Mouse (Mus musculus): ENCODE measurements around the gene Ppm1h.
A peak's percentile ranks its signal among the peaks of the same experiment; 100 is the strongest.

Ppm1h gene

DNA sequence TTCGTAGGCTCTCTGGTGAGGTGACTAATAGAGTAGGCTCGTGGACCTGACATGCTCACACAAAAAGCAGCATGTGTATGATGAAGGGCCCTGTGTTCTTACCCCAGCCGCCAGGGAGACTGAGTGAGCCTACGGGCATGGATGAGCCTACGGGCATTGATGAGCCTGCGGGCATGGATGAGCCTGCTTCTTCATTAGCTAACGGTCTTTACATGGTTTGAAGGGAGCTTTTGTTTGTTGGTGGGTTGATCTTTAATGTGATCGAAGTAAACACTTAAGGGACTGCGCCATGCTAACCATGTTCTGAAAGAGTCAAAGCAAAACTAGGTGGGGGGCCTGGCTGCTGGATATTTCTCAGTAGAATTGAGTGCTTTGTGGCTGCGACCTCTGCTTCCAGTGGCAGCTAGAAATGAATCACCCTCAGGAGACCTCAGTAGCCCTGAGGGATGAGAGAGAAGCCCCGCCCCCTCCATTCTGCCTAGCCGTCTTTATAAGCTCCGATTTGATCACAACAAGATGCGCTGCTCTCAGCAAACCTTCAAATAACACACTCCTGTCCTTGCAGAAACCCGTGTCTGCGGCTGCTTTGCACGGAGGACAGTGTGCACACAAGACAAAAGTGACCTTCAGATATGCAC is 183.9 kb downstream of the Ppm1h start:
- DNase-seq, result no peak

DNA sequence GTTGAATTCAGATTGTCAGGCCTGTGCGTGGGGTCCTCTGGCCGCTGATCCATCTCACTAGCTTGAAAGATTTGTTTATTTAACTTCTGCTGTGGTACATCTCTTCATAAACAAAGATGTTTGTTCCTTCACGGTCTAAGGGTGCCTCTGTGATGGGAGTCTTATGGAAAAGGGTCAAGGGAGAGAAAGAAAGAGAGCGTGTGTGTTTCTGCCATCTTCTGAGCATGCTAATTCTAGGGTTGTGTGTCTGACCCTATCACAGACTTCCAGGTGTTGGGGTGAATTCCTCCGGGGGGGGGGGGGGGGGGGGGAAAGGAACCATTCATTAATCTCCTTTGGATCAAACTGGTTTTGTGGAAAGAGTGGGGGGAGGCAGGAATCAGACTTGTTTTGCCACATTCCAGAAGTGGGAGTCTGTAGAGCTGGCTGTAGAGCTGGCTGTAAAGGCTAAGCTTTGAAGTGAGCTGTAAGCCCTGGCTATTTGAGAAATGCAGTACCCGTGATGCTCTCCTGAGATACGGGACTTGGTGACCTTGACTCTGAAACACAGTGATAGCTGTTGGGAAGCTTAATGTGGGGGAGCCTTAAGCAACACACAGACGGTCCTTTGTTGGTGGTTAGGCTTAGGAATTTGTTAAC is 191.4 kb downstream of the Ppm1h start:
- DNase-seq, result no peak

DNA sequence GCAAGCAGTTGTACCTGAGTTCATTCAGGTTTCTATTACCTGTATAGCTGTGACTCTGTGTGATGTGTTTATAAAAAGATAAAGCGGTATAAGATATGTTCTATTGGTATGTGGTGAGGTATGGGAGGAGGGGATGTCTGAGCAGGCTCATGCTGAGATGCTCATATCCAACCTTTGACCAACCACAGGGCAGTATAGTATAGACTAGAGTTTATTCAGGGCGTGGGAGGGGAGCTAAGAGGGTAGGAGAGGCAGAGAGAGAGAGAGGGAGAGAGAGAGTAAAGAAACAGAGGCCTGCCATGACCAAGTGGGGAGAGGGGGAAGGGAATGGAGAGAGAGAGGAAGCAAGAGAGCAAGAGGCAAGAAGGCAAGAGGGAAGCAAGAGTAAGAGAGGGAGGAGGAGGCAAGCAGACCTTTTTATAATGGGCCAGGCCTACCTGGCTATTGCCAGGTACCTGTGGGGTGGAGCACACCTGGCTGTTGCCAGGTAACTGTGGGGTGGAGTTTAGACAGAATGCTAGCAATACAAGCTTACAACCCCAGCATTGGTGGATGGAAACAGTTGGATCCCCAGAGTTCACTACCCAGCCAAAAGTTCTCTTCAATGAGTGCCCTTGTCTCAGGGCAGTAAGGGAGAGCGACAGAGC is 192.4 kb downstream of the Ppm1h start:
- no peak for DNase-seq

DNA sequence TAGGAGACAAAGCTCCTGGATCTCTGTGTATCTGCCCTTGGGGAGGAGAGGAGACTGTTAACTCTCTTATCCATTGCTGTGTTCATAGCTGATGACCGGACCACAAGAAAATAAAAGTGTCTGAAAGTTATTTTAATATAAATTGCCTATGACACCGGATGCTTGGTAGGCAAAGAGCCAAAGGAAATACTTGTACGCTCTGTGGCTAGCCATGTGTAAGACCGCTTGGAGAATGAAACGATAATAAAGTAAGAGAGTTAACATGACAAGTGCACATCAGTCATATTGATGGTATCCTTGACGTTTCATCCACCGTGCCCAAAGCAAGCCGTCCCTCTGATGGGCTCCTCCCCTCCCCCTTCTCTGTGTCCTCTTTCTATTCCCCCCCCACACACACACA is 194.2 kb downstream of the Ppm1h start:
- no peak for DNase-seq

DNA sequence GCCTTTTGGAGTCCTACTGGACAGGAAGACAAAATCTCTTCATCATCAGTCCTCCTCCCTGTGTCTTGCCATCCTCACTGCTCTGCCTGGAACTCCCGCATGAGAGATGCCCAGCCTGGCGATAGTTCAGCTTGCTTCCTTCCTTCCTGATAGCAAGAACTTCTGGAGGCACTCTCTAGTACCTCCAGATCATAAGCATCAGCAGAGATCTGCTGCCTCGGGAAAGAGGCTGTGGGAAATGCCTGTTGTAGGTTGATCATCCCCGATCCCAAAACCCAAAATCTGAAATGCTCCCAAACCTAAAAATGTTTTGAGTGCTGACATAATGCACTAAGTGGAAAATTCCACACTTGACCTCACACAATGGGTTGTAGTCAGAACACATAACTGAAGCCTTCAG is 198.4 kb downstream of the Ppm1h start:
- no peak for DNase-seq

DNA sequence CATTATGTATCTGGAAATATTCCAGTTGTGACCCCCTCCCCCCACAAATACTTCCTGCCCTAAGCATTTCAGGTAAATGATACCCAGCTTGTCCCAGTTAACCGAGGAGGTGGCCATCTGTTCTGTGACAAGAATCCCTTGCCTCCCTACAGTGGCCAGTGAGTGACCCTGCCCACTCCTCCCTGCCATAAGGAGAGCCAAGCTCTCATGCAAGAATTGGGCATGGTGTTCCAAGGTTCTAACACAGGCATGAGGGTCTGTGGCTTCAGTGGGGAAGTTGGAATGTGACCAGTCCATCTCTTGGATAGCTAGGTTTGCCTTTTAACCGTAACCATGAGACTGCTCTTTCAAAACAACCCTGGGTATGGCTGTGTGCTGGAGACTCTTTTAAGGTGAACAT is 198.9 kb downstream of the Ppm1h start:
- DNase-seq, result no peak

DNA sequence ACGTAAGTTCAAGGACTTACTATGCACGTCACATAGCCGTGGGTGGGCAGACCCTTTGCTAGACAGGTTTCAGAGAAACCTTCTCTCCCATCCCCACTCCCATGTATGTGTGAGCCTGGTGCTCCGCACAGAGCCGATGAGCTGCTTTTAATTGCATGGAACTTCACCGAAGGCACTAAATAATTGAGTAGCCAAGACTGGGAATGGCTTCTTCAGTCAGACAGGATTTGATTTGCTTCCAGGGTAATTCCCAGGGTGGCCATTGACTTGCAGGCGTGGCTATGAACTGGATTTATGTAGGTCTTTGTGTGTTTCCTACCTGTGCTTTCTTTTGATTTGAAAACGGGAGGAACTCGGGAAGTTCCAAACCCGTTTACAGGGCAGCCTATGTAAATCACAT is 202.9 kb downstream of the Ppm1h start:
- no peak for DNase-seq

DNA sequence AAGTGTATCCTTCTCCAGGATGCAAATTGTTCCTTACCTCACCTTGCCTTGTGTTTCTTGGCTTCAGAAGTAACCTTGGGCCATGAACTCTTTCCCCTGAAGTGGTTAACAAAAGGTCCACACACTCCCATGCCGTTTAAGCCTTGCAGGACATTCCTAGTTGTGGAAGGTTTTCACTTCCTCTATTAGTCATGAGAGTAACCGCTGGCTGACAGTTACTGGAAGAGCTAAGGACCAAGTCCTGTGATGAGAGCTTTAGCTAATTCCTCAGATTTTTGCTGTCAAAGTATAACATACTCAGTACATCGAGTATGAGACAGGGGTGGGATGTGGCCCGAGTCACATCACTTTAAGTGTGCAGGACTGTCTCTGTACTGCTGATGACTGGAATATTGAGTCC is 204.1 kb downstream of the Ppm1h start:
- no peak for DNase-seq

DNA sequence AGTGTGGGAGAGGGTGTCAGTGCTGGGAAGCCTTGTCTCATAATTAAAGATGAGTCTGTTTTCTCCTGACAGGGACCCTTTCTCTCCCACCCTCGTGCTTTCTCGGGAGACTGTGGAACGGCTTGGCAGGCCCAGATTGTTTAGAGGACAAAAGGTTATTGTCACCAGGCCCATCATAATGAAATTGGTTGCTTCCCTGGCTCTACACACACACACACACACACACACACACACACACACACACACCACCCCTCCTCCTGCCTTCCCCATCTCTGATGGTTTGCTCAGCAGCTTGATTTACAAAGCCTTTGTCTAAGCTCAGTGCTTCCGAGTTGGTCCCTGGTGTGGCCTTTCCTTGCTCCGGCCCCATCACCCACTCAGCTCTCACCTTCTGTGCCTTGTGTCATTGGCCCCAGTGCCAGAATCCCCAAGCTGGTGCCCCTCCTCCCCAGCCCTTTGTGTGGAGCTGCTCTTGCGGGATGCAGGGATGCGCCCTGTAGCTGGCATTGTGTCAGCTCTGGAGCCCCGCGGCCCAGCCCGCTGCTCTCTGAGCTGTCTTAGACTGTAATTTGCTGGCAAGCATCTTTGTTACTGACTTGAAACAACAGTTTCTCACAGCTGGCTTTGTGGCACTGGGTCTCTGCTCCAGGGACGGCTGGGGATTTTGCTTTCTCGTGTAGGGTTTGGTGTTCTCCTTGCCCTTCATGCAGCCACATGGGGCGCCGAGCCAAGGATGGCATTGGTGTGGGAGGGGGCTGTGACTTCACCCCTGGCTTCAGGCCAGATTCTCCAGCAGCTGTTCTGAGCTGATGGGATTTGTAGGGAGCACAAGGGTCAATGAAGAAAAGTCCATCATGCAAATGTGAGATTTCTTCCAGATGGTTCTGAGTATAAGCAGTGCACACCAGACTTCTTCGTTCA is 205.5 kb downstream of the Ppm1h start:
- DNase-seq, result peak; percentile 70

DNA sequence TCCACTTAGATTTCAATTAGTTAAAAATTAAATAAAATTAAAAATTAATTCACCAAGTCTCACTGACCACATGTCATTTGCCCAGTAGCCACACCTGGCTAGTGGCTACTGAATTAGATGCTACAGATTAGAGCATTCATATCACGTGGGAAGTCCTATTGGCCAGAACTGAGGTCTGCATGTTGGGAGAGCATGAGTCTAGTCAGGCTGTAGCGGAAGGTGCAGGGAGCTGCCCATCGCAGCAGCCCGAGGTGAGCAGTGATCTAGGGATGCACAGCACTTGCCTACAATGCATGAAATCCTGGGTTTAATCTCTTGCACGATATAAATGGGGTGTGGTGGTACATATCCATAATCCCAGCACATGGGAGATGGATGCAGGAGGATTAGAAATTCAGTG is 206.7 kb downstream of the Ppm1h start:
- no peak for DNase-seq

DNA sequence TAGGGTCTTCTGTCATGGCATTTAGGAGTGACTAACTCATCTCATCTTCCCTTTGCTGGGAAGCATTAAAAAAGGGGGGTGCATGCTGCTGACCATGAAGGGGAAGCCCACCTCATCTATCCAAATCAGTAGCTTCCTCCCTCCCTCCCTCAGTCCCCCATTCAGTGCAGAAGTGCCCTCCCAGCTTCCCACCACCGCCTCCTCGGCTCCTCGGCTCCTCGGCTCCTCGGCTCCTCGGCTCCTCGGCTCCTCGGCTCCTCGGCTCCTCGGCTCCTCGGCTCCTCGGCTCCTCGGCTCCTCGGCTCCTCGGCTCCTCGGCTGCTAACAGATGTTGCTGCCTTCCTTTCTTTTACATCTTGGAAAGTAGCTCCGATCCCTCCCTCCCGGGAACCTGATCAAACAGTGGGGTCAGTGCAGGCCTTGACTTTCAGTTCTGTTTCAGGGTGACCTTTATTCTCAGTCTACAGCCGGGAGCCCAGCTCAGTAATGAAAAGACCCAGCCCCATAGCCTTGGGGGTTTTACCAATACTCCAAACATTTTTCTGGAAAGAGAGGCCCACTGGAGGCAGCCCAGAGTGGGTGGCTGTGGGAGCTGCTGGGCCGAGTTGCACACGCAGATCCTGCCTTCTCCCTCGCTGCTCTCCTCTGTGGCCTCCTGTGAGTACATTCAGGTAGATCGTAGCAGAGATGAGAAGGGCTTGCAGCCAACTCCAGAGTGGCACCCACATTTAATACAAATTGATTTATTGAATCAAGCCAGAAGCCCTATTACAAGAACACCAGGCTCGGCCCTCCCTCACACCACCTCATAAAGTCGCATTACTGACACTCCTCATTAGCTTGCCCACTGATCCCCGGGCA is 207.7 kb downstream of the Ppm1h start:
- DNase-seq, result peak; percentile 43

DNA sequence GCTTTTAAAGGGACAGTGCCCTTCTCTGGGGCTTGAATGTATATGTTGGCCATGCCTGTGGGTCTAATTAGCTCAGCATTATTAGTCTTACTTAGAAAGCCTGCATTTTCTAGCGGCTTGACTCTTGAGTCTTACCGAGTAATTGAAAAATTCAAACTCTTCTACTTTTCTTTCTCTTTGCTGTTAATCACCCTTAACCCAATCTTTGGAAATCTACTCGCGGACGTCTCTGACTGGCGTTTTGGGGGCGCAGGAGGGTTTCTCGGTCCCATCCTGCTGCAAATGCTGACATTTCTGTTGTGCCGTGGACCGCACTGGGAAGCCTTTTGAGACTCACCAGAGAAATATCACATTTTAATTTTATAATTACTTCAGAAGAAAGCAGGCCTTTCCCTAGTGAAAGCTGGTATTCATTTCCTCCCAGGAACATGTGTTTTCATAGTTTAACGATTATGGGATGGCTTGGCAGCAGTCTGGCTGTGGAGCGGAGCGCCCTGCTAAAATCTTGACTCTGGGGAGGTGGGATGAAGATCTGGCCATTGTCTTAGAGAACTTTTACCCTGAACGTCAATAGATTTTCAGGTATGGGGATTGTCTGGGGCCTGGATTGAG is 208.5 kb downstream of the Ppm1h start:
- DNase-seq, result no peak

DNA sequence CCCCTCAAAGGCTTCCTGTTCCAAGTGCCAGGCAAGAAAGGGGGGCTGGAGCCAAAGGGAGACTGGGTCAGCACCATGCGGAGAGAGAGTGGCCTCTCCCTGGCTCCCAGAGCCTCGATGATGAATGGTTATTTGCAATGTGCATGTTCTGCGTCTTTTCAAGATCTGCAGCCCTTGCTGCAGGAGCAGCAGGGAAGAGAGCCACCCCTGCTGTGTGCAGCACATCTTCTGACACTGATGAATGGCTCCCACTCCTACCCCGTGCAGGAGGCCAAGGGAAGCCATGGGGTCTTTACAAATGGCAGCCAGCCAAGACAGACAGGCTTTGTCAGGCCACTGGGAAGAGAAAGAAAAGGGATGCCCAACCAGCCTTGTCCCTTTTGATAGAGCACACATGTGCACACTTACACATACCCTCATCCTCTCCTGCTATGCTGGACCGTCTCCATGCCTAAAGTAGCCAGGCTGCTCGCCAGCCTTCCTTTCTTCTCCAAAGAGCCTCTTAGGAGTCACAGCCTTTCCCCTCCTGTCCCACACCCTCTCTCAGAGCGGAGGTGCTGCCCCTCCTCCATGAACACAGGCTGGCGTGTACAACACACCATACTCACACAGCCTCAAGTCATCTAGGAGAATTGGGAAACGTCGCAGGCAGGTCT is 209.1 kb downstream of the Ppm1h start:
- DNase-seq, result no peak

DNA sequence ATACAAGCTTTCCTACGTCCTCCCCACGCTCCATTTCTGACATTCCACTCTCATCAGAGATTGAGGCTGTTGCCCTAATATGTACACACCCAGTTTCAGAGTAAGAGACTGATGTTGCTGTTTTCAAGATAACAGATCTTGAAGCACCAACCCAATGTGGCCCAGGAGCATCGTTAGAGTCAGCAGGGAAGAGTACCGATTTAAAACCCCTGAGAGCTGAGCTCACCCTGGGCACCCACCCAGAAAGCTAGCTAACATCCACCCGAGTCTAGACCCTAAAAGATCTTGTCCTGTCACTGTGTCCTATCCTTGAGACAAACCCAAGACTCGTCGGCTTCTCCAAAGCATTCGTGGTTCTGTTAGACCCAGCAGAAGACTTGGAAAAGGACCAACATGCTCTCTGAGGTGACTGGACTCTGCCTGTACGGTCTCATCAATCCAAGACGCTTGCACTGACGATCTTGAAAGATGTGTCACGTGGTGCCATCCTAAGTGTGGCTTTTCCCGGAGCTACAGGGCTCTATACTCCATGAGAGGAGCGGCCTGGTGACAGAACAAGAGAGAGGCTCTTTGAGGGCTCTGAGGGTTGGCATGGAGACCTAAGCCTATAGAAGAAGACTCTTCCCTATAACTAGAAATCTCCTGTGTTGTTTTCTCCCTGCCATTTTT is 212.3 kb downstream of the Ppm1h start:
- DNase-seq, result no peak

DNA sequence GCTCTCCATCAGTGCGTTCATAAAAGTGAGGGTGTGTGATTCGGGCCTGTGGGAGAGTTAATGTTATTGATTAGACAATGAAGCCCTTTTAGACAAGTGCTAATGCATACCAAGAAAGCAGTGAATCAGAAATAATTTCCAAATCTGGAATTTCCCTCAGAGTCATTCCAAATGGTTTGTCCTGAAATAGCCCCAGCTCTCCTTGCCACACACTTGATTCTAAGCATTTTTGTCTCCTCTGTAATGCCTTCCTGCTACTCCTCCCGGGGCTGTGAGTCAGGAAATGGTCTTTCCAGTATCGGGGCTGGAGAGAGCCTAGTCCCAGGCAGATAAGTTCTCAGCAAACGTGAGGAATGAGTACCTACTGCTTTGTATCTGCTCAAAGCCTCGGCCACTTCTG is 212.9 kb downstream of the Ppm1h start:
- DNase-seq, result no peak

DNA sequence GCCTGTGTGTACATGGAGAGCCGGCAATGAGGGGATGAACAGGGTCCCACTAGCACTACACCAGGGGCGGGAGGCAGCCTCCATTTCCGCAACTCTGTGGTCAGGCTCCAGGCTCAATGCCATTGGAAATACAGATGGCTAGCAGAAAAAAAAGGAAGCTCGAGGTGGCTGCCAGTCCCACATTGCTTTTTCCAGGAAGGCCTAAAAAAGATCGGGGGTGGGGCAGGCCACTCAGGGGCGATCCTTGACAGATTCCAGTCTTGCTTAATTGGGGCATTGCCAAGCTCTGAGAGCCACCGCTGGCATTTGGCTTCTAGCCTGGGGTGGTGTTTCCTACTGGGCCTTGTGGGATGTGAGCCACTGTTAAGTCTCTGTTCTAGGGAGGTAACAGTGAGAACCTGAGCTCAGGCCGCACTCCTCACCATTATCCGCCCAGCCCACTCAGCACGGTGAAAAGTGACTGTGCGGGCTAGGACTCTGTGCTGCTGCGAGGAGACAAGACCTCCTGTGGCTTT is 216.1 kb downstream of the Ppm1h start:
- peak; percentile 32 for DNase-seq

DNA sequence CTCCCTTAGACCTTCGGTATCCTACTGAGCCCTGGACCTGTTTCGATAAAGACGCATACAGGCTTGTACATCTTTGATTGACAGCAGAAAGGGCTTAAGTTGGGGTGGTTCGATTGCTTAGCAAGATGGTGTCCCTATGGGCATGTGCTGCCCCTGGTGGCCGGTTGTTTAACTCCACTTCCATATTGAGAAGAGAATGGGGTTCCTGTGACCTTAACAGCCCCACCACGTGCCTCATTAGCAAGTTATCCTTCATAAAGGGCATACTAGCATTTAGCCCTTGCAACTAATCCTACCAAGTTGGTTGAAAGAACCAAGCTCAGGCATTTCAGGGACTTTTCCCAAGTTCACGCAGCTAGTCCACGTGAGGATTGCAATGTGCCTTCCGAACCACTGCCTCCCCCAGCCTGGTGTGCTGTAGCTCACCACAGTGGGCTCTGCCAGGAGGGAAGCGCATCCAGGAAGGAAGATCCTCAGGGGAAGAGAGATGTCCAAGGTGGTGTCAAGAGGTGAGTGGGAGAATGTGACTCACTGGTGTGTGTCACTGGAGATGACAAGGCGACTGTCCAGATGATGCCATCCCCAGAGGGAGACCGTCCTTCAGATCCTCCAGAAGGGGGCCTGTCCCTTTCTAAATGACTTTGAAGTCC is 216.7 kb downstream of the Ppm1h start:
- DNase-seq, result peak; percentile 56

DNA sequence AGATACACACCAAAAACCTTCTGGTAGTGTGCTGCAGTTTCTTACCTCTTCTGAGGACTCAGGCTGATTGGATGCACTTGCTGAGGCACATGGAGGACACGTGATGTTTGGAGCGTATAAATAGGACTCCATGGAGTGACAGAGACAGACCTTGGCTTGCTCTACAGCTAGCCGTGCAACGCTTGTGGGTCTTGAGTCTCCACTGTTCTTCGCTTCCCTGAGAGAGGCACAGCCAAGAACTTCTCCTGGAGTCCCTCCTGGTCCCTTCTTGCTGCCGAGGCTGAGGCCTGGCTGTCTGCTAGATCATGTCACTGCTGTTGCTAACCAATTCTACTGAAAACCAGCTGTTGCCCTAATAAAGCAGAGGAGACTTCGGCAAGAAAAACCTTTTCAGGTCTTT is 221.4 kb downstream of the Ppm1h start:
- DNase-seq, result no peak

DNA sequence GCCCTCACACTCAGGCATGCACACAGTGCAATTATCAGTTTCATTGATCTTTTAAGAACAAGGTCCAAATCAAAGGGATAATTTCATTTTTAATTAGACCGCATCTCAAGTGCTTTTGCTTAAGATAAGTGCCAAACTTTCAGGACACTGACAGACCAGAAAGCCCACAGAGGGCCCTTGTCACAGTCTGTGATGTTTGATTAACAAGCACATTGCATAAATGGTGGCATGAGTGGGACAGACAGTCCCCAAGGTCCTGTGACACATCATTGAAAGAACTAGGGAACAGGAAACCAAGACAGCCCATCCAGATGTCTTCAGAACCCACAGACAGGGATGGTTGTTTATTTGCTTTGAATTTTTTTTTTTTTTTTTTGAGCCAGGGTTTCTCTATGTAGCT is 221.9 kb downstream of the Ppm1h start:
- no peak for DNase-seq

DNA sequence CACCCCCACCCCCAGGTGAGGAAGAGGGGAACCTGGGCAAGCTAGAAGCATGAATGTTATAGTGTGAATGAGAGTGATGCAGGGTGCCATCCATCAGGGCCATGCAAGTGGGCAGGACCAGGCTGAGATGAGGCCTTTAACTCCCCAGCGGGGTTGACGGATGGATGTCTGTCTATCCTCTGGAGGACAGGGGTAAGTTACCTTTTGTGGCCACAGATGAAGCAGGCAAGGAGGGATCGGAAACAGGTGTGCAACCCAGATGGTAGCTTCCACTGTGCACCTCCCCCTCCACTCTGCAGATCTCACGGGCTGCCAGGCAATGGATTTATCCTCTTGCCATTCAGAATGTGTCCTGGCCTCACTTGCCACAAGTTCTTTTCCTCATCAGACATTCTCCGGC is 222.8 kb downstream of the Ppm1h start:
- no peak for DNase-seq

All from right cerebral cortex, postnatal 14 days (tissue).